Mouse (Mus musculus) hematopoietic stem cell, adult 5-6 weeks (primary cell): ENCODE measurements around the gene Psmd14. TPM values are rescaled to one million over a fixed set of nuclear protein-coding genes. Genes with fewer than 3 reads are reported as not detected.

Experiments
- ATAC-seq, 2 experiments: fragments of 125-278 bp in 1 of 2; replicated peaks in 1 of 2; 2 replicates each; pipeline ENCODE4 v1.8.0; 2016 to 2017; ENCODE audit warnings: inconsistent platforms in 2 of 2, mild to moderate bottlenecking in 2 of 2, moderate number of reproducible peaks in 2 of 2, low read depth in 1 of 2, moderate TSS enrichment in 1 of 2; ENCODE audit not compliant: low FRiP score in 2 of 2, poor library complexity in 2 of 2, severe bottlenecking in 2 of 2, insufficient read depth in 1 of 2, low TSS enrichment in 1 of 2
- total RNA-seq: library from RNA; stranded (forward); fragments of 172-1452, 232-1000 nt; gene quantifications from 2 replicates; pipeline ENCODE4 v1.2.3, GENCODE M21; 2017

The Psmd14 gene
- total RNA-seq, 1 experiment from 2014 or later, result 136 TPM

GRCm38 (mm10) chr2:61806346-61806825, 94.9 kb downstream of the Psmd14 start:
- ATAC-seq, result no peak

GRCm38 (mm10) chr2:61807151-61807550, 95.7 kb downstream of the Psmd14 start:
- peak in 1 of 2 experiments; percentile 25; a peak in 1 of 4 replicates for ATAC-seq

- ATAC-seq, result no peak
These were observed 96.3 kb downstream of the Psmd14 start for GRCm38 (mm10) chr2:61807781-61808180.

- no peak for ATAC-seq
These were observed 97.3 kb downstream of the Psmd14 start for GRCm38 (mm10) chr2:61808776-61809175.

GRCm38 (mm10) chr2:61809381-61809780, 97.9 kb downstream of the Psmd14 start:
- ATAC-seq, result no peak

GRCm38 (mm10) chr2:61810751-61811150, 99.3 kb downstream of the Psmd14 start:
- no peak for ATAC-seq

GRCm38 (mm10) chr2:61811163-61811506, 99.6 kb downstream of the Psmd14 start:
- no peak for ATAC-seq

GRCm38 (mm10) chr2:61811507-61812421, 100.3 kb downstream of the Psmd14 start:
- no peak for ATAC-seq

GRCm38 (mm10) chr2:61812536-61812935, 101.0 kb downstream of the Psmd14 start:
- no peak for ATAC-seq

GRCm38 (mm10) chr2:61813106-61813505, 101.6 kb downstream of the Psmd14 start:
- ATAC-seq, result no peak

- ATAC-seq, result no peak
These were observed 102.0 kb downstream of the Psmd14 start for GRCm38 (mm10) chr2:61813521-61813920.

GRCm38 (mm10) chr2:61814548-61815473, 103.3 kb downstream of the Psmd14 start:
- 0 out of 4 replicates have a peak, but pooled peaks of 1 of the 2 experiments have one; percentile 29 for ATAC-seq

- peak in 1 of 2 experiments; percentile 14; a peak in 2 of 4 replicates for ATAC-seq
These were observed 104.3 kb downstream of the Psmd14 start for GRCm38 (mm10) chr2:61815583-61816313.

GRCm38 (mm10) chr2:61818197-61818596, 106.7 kb downstream of the Psmd14 start:
- ATAC-seq, result no peak

- ATAC-seq, result no peak
These were observed 108.7 kb downstream of the Psmd14 start for GRCm38 (mm10) chr2:61820203-61820602.

GRCm38 (mm10) chr2:61823426-61824140, 112.1 kb downstream of the Psmd14 start:
- ATAC-seq, result no peak
